Mouse (Mus musculus) stomach, postnatal 0 days (tissue): ENCODE data around the gene Rtp4.

Experiments used
- CTCF ChIP-seq: IDR thresholded peaks from 2 replicates; pipeline ENCODE4 v1.5.1; 2016; ENCODE audit warnings: antibody characterized with exemption, low read depth, mild to moderate bottlenecking, moderate library complexity
- EP300 ChIP-seq: optimal IDR thresholded peaks from 2 replicates; pipeline ENCODE3; 2016; ENCODE audit warnings: antibody characterized with exemption

DNA sequence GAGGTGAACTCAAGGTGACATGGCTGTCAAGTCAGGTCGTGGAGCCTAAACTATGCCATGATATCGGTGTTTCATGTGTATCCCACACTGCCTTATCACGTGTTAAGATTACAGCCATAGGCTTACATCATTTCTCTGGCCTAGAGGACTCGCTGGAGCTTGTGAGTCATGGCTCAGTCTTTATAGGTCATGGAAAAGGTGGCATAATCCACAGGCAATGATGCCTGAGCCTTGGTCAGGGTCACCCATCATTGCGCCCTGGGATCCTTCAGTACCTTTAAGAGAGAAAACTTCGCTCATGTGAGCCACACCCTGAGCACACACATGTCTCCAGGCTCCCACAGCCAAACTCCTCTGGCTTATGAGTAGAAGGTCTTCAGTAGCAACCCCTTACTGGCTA, 48.5 kb upstream of the Rtp4 start:
- TF ChIP-seq CTCF (no peak), EP300 (no peak)
